Mouse (Mus musculus): ENCODE data around the gene Wnt10a.

Gene Wnt10a

DNA sequence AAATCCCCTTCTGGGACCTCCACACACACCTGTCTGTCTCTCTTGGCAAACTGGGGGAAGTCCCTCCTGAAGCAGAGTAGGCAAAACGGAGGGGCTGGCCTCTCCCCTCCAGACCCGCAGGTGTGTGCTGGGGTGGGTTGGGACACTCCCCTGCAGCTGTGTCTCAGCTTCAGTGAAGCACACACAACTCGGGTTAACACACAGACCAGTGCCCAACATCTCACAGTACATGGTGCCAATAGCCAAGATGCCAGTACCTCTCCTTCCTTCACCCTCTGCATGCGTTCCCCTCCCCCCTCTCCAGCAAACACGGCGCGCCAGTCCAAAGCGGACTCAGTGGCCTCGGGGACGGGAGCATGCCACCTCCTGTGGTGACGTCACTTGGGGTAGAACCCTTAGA lies at the start of gene Wnt10a:
Gene Wnt10a (plus strand): TSS at position 268 of the 400 bp plus-strand sequence.
- DNase-seq (ENCODE audit: low spot score in 2 of 2) = no peak

DNA sequence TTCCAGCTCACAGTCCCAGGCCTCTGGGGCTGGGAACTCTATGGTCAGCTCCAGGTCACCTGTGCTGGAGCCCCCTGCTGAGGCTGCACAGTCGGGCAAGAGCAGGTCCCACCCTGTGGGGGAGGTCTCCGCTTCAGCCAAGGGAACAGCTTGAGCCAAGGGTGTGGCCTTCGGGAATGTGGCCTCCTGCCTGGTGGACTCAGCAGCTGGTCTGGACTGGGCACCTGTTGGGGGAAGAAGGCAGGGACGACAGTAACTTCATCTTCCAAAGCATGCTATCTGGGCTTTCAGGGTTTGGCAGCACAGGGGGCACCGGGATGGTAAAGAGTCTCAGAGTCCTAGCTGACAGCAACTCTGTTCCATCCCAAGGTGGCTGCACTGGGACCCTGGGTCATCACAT lies 44.0 kb upstream of the Wnt10a start:
- DNase-seq (ENCODE audit: low spot score in 2 of 2) = no peak

DNA sequence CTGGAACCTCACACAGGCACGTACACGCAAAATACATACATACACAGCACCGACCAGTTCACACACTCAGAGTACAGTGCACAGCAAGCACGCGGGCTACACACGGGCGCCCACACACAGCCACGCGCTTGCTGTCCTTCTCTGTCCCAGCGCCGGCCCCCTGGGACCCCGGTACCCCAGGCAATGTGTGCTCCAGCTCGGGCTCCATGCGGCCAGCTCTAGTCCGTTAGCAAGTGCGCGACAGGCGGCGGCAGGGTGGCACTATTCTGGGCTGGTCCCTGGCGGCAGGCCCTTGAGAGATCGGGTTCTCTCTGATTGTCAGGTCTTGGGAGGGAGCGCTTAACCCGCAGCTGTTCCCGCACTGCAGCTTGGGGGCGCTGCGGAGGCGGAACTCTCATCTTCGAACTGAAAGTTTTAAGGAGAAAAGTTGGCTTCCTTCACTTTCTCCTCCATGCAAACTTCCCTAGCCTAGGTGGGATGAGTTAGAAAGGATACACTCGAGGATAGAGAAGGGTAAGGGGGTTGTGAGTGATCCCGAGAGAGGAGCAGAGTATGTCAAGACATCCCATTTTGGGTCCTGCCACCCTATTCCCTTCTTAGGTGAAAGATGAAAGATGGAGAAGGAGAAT lies 42.6 kb upstream of the Wnt10a start, which contains the start of gene Prkag3:
Gene Prkag3 (minus strand): TSS at position 579 of the 629 bp plus-strand sequence.
- peak; percentile 20 to 38 for DNase-seq (ENCODE audit: low spot score in 2 of 2)

DNA sequence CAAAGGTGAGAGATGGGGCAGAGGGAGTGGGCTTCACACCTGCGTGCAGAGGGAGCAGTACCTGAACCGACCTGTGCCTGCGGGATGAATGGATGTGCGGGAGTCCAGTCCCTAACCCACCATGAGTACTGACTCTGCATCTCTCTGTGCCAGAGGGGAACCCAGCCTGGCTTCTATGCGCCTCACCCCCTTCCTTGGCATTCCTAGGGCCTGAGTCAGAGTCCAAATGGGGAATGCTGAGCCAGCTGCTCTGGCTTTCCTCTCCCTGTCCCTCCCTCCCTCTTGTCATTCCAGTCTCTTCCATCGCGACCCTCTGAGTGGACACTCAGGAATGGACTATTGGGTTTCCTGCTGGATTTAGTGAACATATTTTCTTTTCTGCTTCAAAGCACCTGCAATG lies 42.0 kb upstream of the Wnt10a start:
- DNase-seq (ENCODE audit: low spot score in 2 of 2) = no peak

DNA sequence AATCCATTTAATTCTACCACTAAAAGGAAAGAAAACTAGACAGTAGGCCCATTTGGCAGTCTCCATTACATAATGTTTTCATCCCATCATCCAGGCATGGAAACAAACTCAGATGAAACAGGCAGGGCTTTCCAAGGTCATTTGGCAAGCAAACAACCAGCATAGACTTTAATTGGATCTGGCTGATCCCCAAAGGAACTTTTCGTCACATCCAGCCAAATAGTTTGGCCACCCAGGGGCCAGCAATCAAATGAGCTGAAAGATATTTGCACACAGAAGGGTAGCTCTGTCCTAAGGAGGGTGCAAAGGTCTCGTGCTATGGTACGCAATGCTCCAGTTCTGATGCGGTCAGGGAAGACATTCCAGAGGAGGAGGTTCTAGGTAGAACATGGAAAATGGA lies 40.6 kb upstream of the Wnt10a start:
- no peak for DNase-seq (ENCODE audit: low spot score in 2 of 2)

DNA sequence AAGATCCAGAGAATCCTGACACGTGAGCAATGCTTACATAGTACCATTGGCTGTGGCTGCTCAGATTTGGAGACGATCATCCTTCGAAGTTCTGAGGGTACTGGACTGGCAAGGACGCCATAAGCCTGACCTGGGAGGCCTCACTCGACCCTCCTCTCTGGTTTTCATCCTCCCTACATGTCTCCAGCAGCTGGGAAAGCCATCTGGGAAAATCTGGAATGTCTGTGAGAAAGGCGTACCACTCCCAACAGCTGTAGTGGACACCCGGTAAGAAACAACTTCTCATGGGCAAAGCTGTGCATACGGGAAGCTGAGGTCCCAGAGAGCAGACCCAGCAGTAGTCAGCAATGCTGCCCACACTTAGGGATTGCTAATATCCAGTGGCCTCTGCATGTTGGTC lies 39.2 kb upstream of the Wnt10a start:
- no peak for DNase-seq (ENCODE audit: low spot score in 2 of 2)

DNA sequence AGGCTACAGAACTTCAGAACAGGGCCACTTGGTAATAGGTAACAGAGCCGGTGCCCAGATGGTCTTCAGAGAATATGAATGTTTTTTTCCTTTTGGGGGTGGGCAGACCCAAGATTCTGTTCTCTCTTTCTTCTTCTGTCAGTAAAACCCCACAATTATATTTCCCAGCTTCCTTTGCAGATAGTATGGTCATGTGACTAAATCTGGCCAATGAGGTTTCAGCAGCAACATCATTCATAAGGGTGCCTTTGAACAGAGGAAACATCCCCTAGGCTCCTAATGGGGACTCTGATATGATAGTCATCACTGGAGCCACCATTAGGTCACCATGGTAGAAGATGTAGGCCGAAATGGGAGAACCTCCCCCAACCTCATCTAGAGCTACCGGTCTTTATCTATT lies 38.5 kb upstream of the Wnt10a start:
- DNase-seq (ENCODE audit: low spot score in 2 of 2) = no peak

DNA sequence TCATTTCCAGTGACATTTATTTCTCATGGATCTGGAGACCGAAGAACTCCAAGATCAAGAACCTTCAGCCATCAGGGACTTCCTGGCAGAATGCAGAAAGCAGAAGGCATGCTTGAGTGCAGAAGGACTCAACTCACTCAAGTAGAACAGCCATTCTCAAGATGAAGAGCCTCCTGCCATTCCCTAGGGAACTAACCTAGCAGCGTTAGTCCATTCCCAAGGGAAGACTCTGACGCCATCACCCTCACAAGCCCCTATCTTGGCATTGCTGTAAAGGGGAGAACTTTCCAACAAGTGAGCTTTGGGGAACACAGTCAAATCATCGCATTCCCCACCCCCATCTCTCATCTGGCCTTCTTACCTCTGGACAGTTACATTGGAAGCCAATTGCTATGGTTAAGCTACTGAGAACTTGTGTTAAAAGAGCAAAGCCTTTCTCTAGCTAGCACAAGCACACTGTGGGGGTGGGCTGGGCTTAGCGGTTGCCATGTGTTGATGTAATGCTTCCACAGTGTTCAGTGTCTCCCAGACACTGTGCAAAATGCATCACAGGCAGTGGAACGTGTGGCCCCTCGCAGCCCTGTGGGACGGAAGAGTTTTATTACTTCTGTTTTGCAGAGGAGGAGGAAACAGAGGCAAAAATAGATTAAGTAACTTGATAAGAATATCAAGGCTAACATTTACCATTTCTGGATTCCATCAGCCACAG lies 37.9 kb upstream of the Wnt10a start:
- no peak for DNase-seq (ENCODE audit: low spot score in 2 of 2)

DNA sequence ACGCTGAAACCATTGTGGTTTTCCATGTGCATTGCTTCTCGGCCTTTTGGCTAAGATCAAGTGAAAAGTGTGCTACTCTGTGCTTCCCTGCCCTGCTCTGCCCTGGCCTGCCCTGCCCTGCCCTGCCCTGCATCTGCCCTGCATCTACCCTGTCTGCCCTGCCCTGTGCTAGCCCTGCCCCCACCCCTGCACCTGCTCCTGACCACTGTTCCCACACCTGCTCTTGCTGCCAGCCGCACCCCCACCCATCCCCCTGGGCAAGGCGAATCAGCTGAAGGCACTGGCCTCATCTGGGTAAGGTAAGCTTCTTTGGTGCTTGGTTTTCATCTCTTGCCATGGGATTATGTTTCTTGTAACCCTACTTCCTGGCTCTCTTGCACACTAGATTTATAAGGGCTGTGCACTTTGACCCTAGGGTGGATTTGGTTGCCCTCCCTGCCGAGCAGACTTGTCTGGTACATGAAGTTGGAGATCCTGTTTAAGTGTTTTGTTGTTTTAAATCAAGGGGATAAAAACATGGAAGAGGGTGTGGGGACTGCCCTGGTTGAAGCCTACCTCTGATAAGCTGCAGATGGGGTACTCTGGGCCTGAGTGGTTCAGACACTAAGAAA lies 37.0 kb upstream of the Wnt10a start:
- no peak for DNase-seq (ENCODE audit: low spot score in 2 of 2)

DNA sequence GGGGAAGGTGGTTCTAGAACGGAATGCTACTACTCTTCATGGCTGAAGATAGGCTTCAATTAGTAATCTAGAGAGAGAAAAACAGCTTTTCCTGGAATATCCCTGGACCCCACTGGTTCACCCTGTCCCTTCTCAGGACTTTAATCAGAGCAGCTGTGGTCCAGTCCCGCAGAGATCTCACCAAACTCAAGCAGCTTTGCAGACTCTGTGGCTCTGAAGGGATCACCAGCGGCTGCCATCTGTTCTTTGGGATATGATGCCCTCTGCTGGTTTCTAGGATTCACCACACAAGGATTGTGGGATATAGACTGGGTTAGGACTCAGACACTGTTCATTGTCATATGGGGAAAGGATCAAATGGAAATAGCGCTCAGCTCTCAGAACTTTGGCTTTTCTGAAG lies 31.5 kb upstream of the Wnt10a start:
- peak in 1 of 2 experiments; percentile 49 for DNase-seq (ENCODE audit: low spot score in 2 of 2)

DNA sequence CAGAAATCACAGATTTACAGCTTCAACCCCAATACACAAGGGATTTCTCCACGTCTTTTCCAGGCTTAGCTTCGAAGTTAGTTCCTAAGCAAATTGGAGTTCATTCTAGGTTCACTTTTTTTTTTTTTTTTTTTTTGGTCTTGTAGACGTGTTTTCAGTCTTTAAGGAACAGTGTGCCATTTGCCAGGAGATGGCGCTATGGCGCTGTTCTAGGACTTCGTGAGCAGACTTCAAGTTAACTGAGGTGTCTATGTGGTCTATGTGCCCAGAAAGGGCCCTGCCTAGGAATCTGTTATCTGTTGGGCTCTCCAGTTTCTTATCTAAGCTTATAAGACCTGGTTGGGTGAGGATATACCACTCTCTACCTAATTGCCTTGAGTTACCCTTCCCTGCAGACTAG lies 28.2 kb upstream of the Wnt10a start:
- DNase-seq (ENCODE audit: low spot score in 2 of 2) = peak; percentile 48 to 69

DNA sequence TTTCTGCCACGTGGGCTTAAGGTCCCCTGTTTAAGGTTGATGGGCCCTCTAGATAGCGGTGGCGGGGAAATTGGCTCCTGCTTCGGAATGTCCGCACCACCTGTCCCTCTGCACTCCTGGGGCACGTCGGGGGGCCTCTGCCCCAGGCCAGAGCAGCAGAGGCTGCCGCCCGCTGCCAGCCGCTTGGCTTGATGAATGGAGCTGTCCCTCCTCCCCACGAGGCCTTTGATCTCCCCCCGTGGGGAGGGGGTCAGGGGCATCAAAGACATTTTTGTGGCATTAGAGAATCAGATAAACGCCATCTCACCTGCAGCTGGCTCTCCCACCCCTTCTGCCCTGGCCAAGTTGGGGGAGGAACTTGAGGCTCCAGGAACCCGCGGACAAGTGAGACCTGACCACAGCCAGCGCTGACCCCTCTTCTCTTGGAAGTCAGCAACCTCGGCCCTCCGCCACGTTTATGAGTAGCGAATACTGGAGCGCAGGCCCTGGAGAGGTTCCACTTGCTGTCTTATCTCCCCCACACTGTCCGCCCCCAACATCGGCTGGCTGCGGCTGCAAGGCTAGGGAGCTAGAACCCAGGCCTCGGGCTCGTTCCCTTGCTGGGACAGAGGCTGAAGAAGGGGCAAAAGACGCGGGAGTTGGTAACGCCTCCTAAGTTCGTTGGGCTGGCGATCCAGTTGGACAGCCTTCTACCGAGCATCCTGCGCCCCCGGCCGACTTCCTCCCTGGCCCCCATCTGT lies 20.4 kb upstream of the Wnt10a start:
- no peak for DNase-seq (ENCODE audit: low spot score in 2 of 2)

DNA sequence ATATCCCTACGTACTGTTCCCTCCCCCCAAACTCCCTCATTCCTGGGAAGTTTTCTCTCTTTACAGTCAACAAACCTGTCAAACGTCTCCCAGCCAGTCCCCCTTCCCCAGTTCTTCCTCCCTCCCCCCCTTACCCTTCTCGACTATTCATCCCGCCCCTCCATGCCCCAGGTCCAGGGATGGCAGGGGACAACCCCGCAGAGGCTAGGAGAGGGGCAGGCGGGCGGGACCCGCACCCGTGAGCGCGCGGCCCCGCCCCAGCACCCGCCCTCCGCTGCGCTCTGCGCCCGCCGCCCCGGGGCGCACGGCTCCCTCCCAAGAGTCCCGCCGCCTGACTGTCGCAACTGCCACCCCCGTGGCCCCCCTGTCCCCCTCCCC lies 19.9 kb upstream of the Wnt10a start:
- no peak for DNase-seq (ENCODE audit: low spot score in 2 of 2)

DNA sequence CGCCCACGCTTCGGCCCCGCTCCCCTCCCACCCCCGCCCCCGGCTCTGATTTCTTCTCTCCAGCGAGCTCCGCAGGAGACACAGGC lies 19.6 kb upstream of the Wnt10a start, which contains the start of gene Wnt6:
Gene Wnt6 (plus strand): TSS at position 48 of the 86 bp plus-strand sequence.
- no peak for DNase-seq (ENCODE audit: low spot score in 2 of 2)

DNA sequence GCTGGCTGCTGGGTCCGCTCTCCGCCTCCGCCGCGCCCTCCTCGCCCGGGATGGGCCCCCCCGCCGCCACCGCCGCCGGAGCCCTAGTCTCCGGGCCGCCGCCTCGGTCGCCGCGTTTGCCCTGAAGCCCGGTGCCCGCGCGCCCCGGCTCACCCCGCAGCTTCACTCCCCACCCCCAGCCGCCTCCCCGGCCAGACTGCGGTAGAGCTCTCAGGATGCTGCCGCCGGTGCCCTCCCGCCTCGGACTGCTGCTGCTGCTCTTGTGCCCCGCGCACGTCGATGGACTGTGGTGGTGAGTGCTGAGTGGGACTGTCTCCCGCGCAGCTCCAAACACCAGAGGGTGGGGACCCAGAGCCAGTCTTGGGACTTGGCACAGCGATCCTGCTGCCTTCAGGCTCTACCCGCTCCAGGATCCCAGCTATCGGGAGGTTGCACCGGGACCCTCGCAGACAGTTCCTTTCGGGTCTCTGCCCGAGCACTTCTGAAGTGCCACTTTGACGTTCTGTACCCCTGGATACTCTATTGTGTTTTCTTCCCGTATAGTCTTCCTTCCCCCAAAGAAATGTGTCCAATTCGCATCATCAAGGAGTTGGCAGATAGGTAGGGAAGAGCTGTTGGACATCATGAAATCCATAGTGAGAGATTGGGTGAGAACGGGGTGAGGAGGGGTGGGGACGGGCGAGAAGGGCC lies 19.2 kb upstream of the Wnt10a start:
- DNase-seq (ENCODE audit: low spot score in 2 of 2) = no peak

DNA sequence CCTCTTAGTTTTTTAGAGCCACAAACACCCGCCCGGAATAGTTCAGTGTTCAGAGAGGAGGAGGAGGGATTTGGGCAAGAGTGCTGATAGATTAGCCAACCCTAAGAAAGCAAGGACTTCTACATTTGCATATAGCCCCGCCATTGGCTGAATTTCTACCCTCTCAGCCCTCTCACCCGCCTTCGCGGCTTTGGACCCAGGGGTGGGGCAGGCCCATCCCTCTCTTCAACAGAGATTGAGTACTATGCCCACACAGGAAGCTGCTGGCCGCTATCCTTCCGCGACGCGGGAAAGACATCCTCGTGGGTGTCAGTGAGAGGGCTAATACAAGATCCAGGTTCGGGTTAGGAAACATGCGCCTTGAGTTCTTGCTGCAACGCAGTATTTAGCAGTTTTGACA lies 18.2 kb upstream of the Wnt10a start:
- DNase-seq (ENCODE audit: low spot score in 2 of 2) = peak in 1 of 2 experiments; percentile 43

DNA sequence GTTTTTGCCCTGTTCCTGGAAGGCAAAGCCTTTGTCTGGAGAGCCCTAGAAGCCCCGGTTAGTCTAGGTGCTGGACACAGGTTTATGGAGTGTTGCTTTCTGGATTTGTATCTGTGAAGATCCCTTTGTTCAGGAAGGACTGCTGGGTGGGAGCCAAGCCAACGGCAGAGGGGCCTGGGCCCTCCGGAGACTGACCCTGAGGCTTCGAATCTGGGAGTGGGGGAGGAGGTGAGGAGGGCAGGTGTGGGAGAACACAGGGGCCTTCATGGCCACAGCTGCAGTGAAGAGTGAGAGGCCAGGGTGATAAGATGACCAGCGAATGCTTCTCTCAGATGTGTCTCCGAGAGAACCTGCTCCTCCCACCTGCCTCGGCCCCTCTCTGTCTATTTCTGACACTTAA lies 17.3 kb upstream of the Wnt10a start:
- DNase-seq (ENCODE audit: low spot score in 2 of 2) = no peak

DNA sequence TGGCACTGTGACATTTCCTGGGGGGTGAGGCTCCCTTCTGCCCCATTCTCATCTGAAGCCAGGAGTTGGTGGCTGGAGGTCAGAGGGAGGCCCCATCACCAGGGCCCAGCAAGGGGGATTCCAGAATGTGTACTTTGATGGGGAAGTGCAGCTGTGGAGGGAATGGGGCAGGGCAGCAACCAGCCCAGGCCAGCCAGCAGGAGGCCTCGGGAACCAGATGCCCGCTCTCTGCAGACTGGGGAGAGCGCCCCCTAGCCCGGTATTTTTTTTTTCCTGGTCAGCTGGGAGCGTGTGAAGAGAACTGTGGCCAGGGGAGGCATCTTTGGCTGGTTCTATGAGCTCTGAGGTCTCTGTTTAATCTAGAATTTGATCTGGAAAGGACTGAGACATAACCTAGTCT lies 15.5 kb upstream of the Wnt10a start:
- no peak for DNase-seq (ENCODE audit: low spot score in 2 of 2)

DNA sequence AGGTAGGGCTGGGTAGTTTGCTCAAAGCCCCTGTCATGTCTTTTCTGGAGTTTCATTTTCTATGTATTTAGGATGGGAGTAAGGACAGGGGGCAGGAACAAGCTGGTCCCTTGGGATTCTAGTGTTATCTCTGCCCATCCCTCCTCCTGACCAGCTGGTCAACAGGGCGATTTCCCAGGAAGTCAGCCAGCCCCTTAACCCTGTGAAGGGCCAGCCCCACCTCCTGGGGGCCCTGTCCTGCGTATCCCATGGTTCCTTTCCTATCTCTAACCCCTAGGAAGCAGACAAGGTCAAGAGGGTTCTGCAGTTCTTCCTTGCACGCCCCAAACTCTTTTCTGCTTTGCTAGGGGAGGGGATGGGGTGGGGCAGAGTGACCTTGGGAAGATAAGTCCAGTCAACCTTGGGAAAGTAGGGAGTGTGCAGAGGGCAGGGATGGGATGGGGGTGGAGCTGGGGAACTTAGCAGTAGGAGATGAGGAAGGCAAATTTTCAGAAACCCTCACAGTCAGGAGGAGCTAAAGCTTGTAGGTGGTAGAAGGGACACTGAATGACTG lies 12.3 kb upstream of the Wnt10a start:
- no peak for DNase-seq (ENCODE audit: low spot score in 2 of 2)

DNA sequence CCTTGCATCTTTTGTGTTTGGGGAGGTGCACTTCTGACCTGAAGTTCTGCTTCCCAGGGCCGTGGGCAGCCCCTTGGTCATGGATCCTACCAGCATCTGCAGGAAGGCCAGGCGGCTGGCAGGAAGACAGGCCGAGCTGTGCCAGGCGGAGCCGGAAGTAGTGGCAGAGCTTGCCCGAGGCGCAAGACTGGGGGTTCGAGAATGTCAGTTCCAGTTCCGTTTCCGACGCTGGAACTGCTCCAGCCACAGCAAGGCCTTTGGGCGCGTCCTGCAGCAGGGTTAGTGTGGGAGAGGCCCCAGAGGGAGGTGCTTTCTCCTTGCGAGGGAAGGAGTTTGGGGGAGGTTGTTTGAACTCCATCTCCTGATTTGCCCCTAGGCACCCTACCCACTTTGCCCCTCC lies 9.3 kb upstream of the Wnt10a start:
- no peak for DNase-seq (ENCODE audit: low spot score in 2 of 2)

DNA sequence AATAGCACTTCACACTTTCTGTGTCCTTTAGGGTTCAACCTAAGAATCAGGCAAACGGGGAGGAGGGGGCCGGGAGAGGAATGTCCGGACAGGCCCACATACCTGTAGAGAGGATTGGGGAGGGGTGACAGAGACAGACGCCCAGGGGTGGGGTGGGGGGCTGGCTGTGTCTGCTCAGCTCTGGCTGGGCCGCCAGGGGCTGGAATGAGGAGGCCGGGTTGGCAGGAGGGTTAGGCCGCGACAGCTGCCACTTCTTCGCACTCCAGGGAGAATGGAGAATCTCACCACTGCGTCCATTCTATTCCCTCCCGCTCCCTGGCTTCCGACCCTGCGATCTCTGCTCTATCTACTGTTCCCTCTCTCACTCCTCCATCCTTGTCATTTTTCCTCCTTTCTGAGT lies 7.8 kb upstream of the Wnt10a start:
- DNase-seq (ENCODE audit: low spot score in 2 of 2) = no peak

DNA sequence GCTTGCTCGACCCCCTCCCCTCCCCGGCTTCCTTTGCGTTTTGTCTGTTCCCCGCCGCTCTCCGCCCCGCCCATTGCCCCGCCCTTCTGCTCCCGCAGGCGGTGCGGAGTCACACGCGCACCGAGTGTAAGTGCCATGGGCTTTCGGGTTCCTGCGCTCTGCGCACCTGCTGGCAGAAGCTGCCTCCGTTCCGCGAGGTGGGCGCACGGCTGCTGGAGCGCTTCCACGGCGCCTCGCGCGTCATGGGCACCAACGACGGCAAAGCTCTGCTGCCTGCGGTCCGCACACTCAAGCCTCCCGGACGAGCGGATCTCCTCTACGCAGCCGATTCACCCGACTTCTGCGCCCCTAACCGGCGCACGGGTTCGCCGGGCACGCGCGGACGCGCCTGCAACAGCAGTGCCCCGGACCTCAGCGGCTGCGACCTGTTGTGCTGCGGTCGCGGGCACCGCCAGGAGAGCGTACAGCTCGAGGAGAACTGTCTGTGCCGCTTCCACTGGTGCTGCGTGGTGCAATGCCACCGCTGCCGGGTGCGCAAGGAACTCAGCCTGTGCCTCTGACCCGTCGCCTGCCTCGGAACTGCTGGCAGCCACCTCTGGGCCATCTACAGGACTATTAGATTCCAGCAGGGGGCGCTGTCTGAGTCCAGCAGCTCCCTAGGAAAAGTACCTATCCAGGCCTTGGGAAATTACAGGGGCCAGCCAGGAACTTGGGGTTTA lies 7.1 kb upstream of the Wnt10a start:
- no peak for DNase-seq (ENCODE audit: low spot score in 2 of 2)

Data from frontal cortex, postnatal 14 days (tissue).